Mouse (Mus musculus) megakaryocyte, adult 5-6 weeks (primary cell): ENCODE data around the gene Cln6. TPM values are rescaled to one million over a fixed set of nuclear protein-coding genes. Genes with fewer than 3 reads are reported as not detected.
"Not testable (repeated sequence)": the region's sequence is repeated elsewhere in the genome, so short reads cannot be mapped to it uniquely, and the experiment has no call there.

ENCODE experiments used
- ATAC-seq: 2 replicates; pipeline ENCODE4 v1.8.0; 2016; ENCODE audit warnings: mild to moderate bottlenecking, inconsistent platforms; ENCODE audit not compliant: poor library complexity, severe bottlenecking
- total RNA-seq, 2 experiments: library from RNA; stranded (forward) in 1 of 2; stranded (reverse) in 1 of 2; fragments of 153-499, 151-499 nt in 1 of 2; fragments of 221-1000, 200-1000 nt in 1 of 2; gene quantifications; 2 replicates each; pipeline versions ENCODE4 v1.2.3 to v1.2.4; 2015 to 2017

Gene Cln6
- total RNA-seq, 2 experiments from 2014 or later, result 24.7 to 38.1 TPM

DNA sequence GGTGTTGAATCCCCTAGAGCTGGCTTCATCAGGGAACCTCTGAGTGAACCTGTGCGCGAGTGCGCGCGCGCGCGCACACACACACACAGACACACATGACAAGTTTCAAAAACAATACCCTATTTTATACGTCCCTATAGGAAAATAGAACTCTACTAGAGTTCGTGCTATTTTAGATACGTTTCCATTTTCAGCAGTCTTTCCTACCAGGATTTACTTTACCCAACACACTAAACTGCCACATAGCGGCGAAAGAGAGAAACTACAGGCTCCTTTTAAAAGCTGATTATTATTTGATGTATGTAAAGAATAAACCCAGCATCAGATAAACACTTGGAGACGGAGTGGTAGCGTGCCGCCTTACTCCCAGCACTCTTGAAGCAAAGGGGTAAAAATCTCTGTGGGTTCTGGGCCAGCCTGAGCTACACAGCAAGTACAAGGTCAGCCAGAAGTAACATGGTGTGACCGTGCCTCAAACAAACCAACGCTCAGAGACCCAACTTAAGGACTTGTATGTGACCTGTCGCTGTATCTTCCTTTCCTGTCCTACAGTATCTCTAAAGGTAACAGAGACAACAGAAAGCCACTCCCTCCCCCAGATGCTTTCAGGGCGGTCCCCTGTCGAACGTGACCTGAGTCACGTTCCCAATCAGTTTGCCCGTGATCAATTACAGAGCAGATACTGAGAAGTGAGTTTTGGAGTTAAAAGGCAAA is 10.5 kb upstream of the Cln6 start:
- 0 out of 2 replicates have a peak, but pooled peaks have one; percentile 2 for ATAC-seq

DNA sequence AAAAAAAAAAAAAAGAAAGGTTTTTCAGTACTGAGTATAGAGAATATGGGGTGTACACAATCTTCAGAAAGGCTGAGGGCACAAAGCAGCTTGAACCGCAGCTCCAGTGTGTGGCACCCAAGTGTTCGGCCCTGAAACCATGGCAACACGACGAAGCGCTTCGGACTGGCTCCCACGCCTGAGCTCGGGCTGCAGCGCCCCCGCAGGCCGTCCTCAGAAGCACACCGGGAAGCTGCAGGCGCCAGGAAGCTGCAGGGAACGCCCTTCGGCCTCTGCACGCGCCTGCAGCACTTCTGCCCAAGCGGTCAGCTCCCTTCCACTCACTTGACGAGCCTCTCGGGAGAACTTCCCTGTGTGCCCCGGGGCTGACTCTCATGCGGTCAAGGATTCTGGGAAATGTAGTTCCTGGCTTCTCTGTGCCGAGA is 9.9 kb upstream of the Cln6 start:
- peak; percentile 100 for ATAC-seq

DNA sequence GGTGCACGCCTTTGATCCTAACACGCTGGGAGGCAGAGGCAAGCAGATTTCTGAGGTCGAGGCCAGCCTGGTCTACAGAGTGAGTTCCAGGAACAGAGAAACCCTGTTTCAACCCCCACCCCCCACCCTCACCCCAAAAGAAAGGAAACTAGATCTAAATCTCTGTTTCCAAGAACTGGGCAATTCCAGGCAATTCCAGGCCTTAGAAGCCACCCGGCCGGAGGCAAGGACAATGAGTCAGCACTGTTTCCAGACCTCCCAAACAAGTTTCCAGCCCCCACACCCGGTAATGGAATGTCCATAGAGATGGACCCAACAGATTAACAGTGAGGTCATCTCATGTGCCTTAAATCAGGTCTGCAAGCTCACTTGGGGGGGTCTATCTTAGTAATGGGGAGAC is 8.7 kb upstream of the Cln6 start:
- no peak for ATAC-seq

DNA sequence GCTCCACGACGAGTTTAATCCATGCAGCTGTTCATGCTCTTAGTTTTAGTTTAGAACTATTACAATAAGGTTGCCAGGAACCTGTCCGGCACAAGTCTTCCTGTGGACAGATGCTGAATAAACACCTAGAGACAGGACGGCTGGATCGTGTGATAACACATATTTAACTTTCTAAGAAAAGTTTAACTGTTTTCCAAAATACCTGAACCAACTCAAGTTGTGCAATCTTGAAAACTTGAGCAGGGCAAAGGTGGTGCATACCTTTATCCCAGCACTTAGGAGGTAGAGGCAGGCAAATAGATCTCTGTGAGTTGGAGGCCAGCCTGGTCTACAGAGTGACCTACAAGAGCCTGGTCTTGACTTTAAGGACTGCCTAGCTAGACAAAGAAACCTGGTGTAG is 3.7 kb upstream of the Cln6 start:
- ATAC-seq, result no peak

DNA sequence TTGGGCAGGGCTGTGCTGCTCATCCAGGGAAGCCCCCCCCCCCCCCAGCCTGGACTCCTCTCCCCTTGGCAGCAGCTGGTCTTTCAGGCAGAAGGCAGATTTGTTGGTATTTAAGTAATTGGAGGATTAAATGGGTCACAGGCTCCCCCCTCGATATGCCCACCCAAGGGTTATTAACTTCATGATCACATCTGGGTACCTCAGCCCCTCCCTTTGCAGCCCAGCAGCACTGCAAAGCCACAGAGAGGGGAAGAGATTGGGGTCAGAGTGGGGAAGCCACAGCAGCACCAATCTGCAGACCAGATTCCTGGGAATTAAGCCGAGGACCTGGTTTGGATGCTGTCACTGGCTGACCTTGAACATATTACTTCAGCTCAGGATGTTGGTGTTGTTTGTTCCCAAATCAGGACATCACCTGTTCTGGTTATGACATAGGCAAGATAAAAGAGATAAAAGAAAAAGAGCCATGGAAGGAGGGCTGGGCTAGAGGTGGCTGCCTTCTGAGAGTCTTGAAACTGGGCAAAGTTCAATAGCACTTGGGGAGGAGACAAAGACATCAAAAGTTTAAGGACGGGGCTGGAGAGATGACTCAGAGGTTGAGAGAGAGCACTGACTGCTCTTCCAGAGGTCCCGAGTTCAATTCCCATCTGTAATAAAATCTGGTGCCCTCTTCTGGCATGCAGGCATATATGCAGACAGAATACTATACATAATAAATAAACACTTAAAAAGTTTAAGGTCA is 2.7 kb upstream of the Cln6 start:
- ATAC-seq, result no peak

DNA sequence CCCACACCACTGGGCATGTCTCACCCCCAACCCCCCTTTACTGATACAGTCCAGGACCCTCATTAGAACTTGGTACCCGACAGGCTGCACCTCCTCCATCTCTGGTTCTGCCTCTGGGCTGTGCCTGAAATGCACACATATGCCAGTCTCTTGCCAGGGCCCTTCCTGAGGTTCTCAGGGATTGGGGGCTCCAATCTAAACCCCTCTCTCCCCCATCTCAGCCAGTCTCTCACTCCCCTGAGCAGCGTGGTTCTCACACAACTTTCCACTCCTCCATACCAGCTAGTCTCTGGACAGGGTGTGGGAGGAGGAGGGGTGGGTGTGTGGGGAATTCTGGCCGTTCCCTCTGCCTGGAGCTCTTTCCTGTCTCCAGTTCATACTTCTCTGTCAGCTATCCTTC is 974 bp upstream of the Cln6 start:
- ATAC-seq, result no peak

DNA sequence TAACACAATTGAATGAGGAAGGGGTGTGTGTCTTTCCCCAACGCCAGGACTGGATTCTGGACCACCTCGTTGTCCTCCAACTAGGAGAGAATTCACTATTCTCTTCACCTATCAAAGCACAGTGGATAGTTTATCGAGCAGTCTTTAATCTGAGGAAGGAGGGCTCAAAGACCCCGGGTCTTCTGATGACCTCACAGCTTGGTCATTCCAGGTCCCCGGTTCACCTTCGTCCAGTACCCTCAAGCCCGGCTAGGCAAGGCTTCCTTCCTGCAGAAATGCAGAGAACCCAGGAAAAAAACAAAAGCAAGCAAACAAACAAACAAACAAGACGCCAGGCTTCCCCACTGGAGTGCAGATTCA is 459 bp upstream of the Cln6 start:
- no peak for ATAC-seq

DNA sequence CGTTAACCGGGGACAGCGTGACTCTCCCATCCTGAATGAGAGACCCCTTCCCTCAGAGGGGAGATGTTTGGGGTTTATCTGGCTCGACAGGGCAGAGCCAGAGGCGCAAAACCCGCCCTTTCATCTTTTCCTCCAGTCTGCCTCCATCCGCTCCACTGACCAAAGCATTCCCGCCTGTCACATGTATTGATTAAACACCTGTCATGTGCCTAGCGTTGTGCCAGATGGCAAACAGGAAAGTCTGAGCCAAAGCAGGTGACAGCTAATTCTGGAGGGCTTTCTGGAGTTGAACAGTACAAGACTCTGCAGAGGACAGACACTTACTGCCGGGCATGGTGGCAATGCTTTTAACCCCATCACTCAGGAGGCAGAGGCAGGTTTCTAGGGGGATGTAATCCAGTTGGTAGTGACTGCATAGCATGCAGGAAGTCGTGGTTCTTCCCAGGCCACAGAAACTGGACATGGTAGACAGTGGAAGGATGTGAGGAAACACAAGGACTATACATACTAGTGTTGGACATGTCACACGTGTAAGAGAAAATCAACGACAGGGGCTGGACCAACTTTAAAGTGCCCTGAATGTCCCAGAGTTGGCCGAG is 686 bp downstream of the Cln6 start:
- peak; percentile 22; the same call in 1 of the 2 replicates for ATAC-seq

DNA sequence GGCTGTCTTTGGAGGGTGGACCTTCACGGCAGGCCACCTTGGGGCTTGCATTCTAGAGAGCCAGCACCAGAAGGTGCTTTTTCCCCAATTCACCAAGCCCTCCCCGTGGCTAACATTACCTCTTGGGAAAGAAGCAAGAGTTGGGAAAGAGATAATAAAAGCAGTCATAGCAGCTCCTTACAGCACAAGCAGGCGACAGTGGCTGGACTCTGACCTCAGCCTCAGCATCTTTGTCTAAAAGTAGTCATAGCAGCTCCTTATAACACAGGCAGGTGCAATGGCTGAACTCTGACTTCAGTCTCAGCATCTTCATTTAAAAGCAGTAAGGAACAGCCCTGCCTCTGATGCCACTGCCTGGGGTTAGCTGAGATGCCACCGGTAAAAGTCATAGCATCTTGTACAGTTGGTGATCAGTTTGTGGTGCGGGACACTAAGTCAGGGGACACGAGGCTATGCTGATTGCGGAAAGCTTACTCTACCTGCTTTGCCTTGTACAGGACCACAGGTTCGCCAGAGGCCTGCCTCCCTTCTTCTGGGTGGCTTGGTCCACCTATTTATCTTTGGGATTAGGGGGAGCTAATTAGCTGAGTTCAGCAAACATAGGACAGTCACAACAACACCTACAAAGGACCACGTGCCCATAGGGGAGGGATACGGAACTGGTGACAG is 4.9 kb downstream of the Cln6 start:
- ATAC-seq, result no peak

DNA sequence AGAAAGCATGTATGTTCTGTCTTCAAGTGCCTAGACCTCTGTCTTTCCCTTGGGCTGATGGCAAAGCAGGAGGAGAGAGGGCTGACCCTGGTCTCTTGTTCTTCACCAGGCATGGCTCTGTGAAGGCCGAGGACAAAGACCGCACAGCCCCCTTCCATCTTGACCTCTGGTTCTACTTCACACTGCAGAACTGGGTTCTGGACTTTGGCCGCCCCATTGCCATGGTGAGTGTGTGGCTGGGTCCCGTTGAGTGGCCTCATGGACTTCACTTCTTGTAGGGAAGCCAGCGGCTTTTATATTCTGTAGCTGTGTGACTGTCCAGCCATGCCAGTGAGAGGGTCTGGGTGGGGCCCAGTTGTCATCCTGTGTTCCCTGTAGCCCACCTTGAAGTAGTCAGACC is 5.9 kb downstream of the Cln6 start:
- no peak for ATAC-seq

DNA sequence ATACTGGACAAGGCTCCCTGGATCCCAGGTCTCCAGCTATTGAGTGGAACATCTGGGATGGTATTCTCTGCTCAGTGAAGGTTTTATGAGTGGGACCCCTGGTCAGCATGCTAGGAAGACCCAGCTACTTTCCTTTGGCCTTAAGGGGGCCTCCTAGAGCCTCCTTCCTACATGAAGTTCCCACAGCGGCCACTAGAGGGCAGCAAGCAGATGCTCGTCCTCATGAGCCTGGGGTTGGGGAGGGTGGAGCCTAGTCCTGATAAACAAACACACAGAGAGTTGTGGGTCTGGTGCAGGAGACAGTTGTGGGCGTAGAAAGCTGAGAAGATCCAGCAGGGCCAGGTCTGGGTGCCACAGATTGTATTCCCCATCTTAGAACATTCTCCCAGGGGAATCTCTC is 9.1 kb downstream of the Cln6 start:
- peak; percentile 97 for ATAC-seq

DNA sequence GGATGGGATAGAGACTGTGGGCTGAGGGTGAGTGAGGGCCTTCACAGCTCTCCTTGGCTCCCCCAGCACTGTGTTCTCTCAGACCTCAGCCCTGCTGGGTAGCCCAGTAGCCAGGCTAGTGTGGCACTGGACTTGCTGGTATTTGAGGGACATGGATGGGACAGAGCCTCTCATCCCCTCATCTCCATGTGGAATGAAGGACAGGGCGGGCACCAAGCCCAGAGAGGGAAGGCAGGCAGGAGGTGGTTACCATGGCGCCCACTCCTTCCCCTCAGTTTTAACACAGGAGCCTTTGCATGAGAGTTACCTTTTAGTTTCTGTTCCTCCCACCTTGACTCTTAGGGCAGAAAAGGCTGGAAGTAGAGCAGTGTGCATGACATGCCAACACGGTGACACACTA is 10.1 kb downstream of the Cln6 start:
- no peak for ATAC-seq

DNA sequence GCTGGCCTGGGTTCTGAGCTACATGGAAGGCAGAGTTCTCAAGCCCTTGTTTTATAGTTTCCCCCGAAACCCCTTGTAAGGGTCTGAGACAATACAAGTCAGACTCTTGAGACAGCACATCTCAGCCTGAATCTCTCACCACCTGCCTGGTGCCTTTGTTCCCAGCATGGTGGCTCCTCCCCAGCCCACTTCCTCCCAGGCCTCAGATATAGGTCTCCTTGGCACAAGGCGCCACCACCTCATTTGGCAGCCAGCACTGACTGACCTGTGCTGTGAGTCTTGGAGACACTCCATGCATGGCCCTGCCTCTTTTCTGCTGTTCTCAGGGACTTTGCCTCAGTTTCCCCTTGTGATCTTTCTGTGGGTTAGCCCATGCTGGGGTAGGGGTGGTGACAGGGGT is 13.0 kb downstream of the Cln6 start:
- no peak for ATAC-seq

DNA sequence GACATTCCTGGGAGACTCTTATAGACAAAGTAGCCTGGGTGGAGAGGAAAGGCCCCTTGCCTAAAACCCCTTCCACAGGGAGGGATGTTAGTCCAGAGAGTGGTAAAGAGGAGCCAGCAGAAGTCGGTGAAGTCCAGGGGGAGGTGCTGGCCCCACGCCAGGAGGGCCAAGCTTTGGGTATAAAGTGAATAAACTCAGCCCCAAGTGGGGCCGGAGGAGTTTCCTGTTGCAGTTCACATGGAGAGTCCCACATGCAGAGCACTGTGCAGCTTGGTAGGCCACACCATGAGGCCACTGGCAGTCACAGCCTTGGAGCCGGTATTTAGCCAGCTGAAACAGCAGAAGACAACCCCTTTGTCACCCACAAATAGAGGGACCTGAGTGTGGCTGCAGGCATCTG is 15.9 kb downstream of the Cln6 start:
- ATAC-seq, result no peak

DNA sequence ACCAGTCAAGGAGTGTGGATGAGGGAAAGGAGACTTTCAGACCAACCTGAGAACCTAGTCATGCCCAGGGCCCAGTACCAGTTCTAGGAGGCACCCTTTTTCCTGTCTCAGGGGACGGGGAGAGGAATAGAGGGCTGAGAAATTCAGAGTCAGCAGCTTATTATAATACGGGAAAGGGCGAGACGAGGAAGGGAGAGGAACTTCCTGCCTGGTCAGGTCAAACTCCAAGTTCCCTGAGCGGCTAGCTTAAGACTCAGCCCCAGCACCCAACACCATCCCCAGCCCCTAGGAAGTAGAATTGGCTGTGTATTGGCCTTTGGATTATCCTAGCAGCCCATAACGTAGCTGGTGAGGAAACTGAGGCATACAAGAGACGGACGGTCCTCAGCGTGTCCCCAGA is 18.6 kb downstream of the Cln6 start:
- ATAC-seq, result no peak

DNA sequence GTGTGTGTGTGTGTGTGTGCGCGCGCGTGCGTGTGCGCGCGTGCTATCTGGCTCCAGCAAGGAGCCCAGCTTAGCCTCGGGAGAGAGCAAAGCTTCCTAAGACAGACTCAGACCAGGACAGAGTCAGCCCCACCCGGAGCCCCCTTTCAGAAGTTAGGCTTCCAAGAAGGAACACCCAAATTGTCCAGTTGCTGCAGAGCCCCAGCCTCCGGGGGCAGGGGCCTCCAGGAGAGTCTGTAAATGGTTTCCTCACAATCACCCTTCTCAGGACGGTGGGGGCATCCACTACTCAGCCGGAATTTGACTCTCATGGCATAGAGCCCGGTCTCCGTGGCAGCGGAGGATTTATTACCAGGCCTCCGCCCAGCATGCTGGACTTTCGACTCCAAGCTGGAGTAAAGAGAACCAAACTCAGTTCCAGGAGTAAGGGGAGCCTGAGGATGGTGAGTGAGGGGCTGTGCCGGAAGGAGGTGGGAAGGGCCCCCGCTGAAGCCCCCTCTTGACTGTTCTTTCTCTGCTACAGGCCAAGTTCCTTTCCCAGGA is 19.2 kb downstream of the Cln6 start, which contains the start of gene Calml4:
Calml4 (plus strand) TSS at position 362 of the 543 bp plus-strand sequence.
- 0 out of 2 replicates have a peak, but pooled peaks have one; percentile 15 for ATAC-seq

DNA sequence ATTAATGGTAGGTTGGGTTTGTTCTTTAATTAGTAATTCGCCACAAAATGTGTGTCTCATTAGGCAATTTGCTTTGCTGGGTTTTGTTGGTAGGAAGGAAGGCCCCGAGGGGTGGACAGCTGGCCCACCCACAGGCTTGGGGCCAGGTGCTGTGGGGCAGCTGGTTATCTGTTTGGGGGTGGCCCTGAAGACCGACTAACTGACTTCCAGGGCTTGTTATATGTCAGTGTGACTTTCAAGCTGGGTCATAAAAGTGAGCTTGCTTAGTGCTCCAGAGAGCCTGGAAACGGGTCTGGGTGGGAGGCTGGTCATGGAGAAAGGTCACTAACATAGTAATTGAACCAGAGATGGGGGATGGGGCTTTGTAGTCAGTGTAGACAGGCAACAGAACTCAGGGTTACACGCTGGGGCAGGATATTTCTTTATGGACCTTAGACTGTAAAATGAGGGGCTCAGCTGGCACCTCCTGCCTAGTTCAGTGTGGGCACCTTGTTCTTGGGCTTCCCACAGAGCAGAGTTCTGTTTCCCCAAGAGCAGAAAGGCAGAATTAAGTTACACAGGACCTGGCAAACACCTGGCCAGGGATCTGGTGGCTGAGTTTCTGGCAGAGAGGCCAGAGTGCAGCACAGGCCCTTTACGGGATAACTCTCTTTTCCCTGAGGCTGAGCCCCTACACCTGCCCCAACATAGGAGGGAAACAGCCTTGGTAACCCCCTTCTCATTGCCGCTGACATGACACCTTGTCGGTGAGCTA is 19.9 kb downstream of the Cln6 start:
- no peak for ATAC-seq

DNA sequence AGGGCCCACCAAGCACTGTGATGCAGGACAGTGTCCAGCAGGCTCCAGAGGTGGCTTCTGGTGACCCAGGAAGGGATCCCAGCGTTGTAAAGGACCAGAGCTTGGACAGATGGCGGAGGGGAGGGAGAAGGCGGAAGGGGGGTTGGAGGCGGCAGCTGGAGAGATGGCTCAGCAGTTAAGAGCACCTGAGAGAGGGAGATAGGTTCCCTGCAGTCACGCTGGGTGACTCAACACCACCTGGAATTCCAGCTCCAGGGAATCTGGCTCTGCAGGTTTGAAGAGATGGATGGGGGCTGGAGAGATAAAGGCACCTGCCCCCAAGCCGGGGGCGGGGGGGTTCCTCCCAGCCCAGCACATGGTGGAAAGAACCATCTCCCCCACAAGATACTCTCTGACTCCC is 21.5 kb downstream of the Cln6 start:
- not testable (repeated sequence) for ATAC-seq

DNA sequence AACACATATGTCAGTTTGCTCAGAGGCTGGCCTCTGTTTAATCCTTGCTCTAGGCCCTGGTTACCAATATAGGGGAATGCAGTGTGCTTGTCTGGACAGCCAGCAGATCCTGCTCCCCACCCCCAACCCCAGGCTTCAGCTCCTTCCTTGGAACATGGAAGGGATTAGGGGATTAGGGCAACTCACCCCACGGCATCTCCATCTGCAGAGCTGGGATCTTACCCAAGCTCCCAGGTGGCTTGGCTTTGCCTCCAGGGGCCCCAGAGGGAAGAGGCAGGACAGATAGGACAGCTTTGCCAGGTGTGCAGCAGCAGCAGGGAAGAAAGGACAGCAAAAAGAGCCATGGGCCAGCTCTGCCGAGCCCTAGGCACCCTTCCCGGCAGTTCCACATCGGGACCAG is 22.3 kb downstream of the Cln6 start:
- no peak for ATAC-seq

DNA sequence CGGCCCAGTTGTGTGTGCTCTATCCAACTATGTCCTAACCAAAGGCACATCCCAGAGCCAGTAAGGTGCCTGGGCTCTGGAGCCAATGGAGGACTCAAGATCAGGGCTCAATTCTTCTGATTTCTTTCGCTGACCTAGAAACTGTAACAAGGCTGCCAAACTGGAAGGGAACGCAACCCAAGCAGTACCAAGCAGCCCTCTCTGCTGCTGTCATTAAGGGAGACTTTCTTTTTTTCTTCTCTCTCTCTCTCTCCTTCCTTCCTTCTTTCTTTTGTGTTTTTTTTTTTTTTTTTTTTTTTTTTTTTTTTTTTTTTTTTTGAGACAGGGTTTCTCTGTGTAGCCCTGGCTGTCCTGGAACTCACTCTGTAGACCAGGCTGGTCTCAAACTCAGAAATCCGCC is 30.7 kb downstream of the Cln6 start:
- not testable (repeated sequence) for ATAC-seq
